Mouse (Mus musculus) heart, embryonic 13.5 days (tissue): ENCODE measurements around the gene Pfdn2. TPM values are rescaled to one million over a fixed set of nuclear protein-coding genes. Genes with fewer than 3 reads are reported as not detected.

Experiments used
- polyA plus RNA-seq: library from polyadenylated mRNA; unstranded; fragments of >200 nt; fragmentation: Nextera tagmentation; extraction: Ambion mirVana; gene quantifications from 2 replicates; pipeline ENCODE4 v1.2.1, GENCODE M21; 2015

Gene Pfdn2
- polyA plus RNA-seq, 1 experiment from 2014 or later = 85.4 TPM

Other genes starting within 250 kb of the Pfdn2 start
- 2.8 TPM in 2 replicates for gene Cfap126, start 231.8 kb upstream of the Pfdn2 start, polyA plus RNA-seq
- 457 and 493 TPM in 2 replicates for gene Sdhc, start 195.1 kb upstream of the Pfdn2 start, polyA plus RNA-seq
- gene Mpz, start 195.0 kb upstream of the Pfdn2 start, polyA plus RNA-seq = 0.33 and 0.36 TPM in 2 replicates
- 38.3 and 39.3 TPM in 2 replicates for gene Pcp4l1, start 149.4 kb upstream of the Pfdn2 start, polyA plus RNA-seq
- 0.25 and 0.36 TPM in 2 replicates for gene Nr1i3, start 131.7 kb upstream of the Pfdn2 start, polyA plus RNA-seq
- gene Tomm40l, start 123.2 kb upstream of the Pfdn2 start, polyA plus RNA-seq = 44.8 and 52.5 TPM in 2 replicates
- gene Apoa2, start 120.6 kb upstream of the Pfdn2 start, polyA plus RNA-seq = 21.9 and 119 TPM in 2 replicates
- 29.5 and 33.1 TPM in 2 replicates for gene Fcer1g, start 111.3 kb upstream of the Pfdn2 start, polyA plus RNA-seq
- 3.5 and 3.6 TPM in 2 replicates for gene Adamts4, start 95.2 kb upstream of the Pfdn2 start, polyA plus RNA-seq
- gene Ndufs2, start 94.3 kb upstream of the Pfdn2 start, polyA plus RNA-seq = 424 and 495 TPM in 2 replicates
- 54.6 and 55.1 TPM in 2 replicates for gene B4galt3, start 75.3 kb upstream of the Pfdn2 start, polyA plus RNA-seq
- gene Ppox, start 64.5 kb upstream of the Pfdn2 start, polyA plus RNA-seq = 36.1 and 42.1 TPM in 2 replicates
- 48.4 and 52.2 TPM in 2 replicates for gene Usp21, start 57.7 kb upstream of the Pfdn2 start, polyA plus RNA-seq
- 77.2 and 89.6 TPM in 2 replicates for gene Ufc1, start 50.6 kb upstream of the Pfdn2 start, polyA plus RNA-seq
- 34.6 and 37.6 TPM in 2 replicates for gene Dedd, start 16.5 kb upstream of the Pfdn2 start, polyA plus RNA-seq
- 34.8 and 36.9 TPM in 2 replicates for gene Nit1, start within 50 bp of the Pfdn2 start, polyA plus RNA-seq
- gene Klhdc9, start 15.1 kb downstream of the Pfdn2 start, polyA plus RNA-seq = 0.65 and 0.76 TPM in 2 replicates
- 0.23 and 0.27 TPM in 2 replicates for gene Nectin4, start 24.4 kb downstream of the Pfdn2 start, polyA plus RNA-seq
- gene Arhgap30, start 43.3 kb downstream of the Pfdn2 start, polyA plus RNA-seq = 0.78 and 0.92 TPM in 2 replicates
- 52.1 and 53.3 TPM in 2 replicates for gene Usf1, start 65.6 kb downstream of the Pfdn2 start, polyA plus RNA-seq
- gene Tstd1, start 73.2 kb downstream of the Pfdn2 start, polyA plus RNA-seq = 3.1 and 3.6 TPM in 2 replicates
- gene F11r, start 91.9 kb downstream of the Pfdn2 start, polyA plus RNA-seq = 61.8 and 66.1 TPM in 2 replicates
- gene Alyref2, start 157.8 kb downstream of the Pfdn2 start, polyA plus RNA-seq = 12.8 and 15.6 TPM in 2 replicates
- not detected in 2 replicates for gene Itln1, start 189.6 kb downstream of the Pfdn2 start, polyA plus RNA-seq
- gene Cd244a, start 213.5 kb downstream of the Pfdn2 start, polyA plus RNA-seq = 0.11 TPM in 1 of 2 replicates, not detected in the other